In genomic region chr7:81875372-81875771, GRCm38 (mm10) we compare ENCODE assay signal across 18 mouse cellular contexts. TPM values are rescaled to one million over a fixed set of nuclear protein-coding genes. Genes with fewer than 3 reads are reported as not detected.
DNase-seq lines count a peak whose midpoint lies in the region; ATAC-seq and TF ChIP-seq lines count a peak whose summit lies in the region.
"Had no signal": no experiment of that assay in that cellular context is flagged by ENCODE, and none has a peak within 500 bp of the region (broad histone marks: within the 10 kb centered on the region; RNA-seq: fewer than 3 reads in every experiment).

No protein-coding gene starts in this region.

- no peak for DNase-seq in heart, adult 18-20 months
- DNase-seq in lung, postnatal 0 days (ENCODE audit: low spot score): peak; percentile 40
- DNase-seq in lung, adult 2 months: no peak
- peak; percentile 12 for DNase-seq in adipocyte (ENCODE audit: low spot score)
- DNase-seq in brain, embryonic 14.5 days (ENCODE audit: low read depth): peak; percentile 30
- DNase-seq in layer of hippocampus, adult 9-10 months (ENCODE audit: low spot score): no peak
- DNase-seq in thymus, postnatal 25 days: no peak
- DNase-seq: cerebellum, adult 2 months; gastrocnemius, postnatal 36 days; layer of hippocampus, postnatal 36 days; liver had no signal

- H3K9ac ChIP-seq in heart, embryonic 16.5 days (ENCODE audit: low read length): no peak overlapping the region
- H3K9ac ChIP-seq in lung, postnatal 0 days (replicated peaks; ENCODE audit: low read depth): no peak overlapping the region
- H3K9ac ChIP-seq: forebrain, embryonic 15.5 days; heart, embryonic 15.5 days; lung, embryonic 15.5 days had no signal

- TF ChIP-seq EP300 in lung, postnatal 0 days (IDR thresholded peaks at IDR 0.05): no peak

- H3K4me2 ChIP-seq in heart, embryonic 16.5 days (ENCODE audit: low read depth, low read length): no peak overlapping the region
- H3K4me2 ChIP-seq in lung, postnatal 0 days (replicated peaks; ENCODE audit: low read depth, low read length): no peak overlapping the region
- H3K4me2 ChIP-seq: forebrain, embryonic 15.5 days; heart, embryonic 15.5 days; lung, embryonic 15.5 days had no signal

- H3K4me1 ChIP-seq in heart, embryonic 16.5 days (ENCODE audit: control insufficient read depth, insufficient read depth, low read length): peaks cover 8% of the 10 kb centered on the region
- no peaks in the 10 kb centered on the region for H3K4me1 ChIP-seq in lung, postnatal 0 days (ENCODE audit: insufficient read depth, low read depth, low read length)
- peaks cover 4% of the 10 kb centered on the region; the same call in 1 of the 2 replicates for H3K4me1 ChIP-seq in lung, adult 2 months (ENCODE audit: control insufficient read depth, insufficient read depth, low read length)
- H3K4me1 ChIP-seq: forebrain, embryonic 15.5 days had no signal

- no peaks in the 10 kb centered on the region for H3K9me3 ChIP-seq in heart, embryonic 16.5 days (replicated peaks; ENCODE audit: control insufficient read depth, low read length)
- H3K9me3 ChIP-seq in lung, postnatal 0 days (ENCODE audit: low read length): no peaks in the 10 kb centered on the region
- H3K9me3 ChIP-seq: forebrain, embryonic 15.5 days; heart, embryonic 15.5 days; lung, embryonic 15.5 days; megakaryocyte, embryonic 14.5 days had no signal

- WGBS in heart, embryonic 16.5 days: 47% methylated on average over 9 of the region's 9 CpGs
- 39% methylated on average over 9 of the region's 9 CpGs for WGBS in lung, postnatal 0 days
- WGBS in lung, adult 2 months: 44% methylated on average over 9 of the region's 9 CpGs

- TF ChIP-seq CTCF in lung, postnatal 0 days (IDR thresholded peaks at IDR 0.05): no peak
- TF ChIP-seq CTCF in lung, adult 2 months (IDR thresholded peaks at IDR 0.05; ENCODE audit: insufficient read depth, low read length): no peak
- TF ChIP-seq CTCF in brain, embryonic 14.5 days (IDR thresholded peaks at IDR 0.05; ENCODE audit: borderline replicate concordance, extremely low read depth, insufficient read depth, insufficient read length): no peak

- no peak for ATAC-seq in heart, embryonic 16.5 days (replicated peaks; ENCODE audit: extremely low read depth, insufficient read depth, low FRiP score)
- peak; percentile 58 for ATAC-seq in lung, postnatal 0 days

- H3K36me3 ChIP-seq in heart, embryonic 16.5 days (ENCODE audit: control insufficient read depth, insufficient read depth): peaks cover 8% of the 10 kb centered on the region
- H3K36me3 ChIP-seq in lung, postnatal 0 days (ENCODE audit: insufficient read depth, low read length): no peaks in the 10 kb centered on the region
- H3K36me3 ChIP-seq: forebrain, embryonic 15.5 days; lung, embryonic 15.5 days had no signal

- H3K4me3 ChIP-seq in heart, embryonic 16.5 days (ENCODE audit: low read length): no peak overlapping the region
- H3K4me3 ChIP-seq in lung, postnatal 0 days (ENCODE audit: low read depth, low read length): no peak overlapping the region
- no peak overlapping the region for H3K4me3 ChIP-seq in lung, adult 2 months (replicated peaks; ENCODE audit: extremely low read depth, low read depth, low read length)
- H3K4me3 ChIP-seq: forebrain, embryonic 15.5 days; heart, embryonic 15.5 days; lung, embryonic 15.5 days; megakaryocyte, embryonic 14.5 days had no signal

- H3K27ac ChIP-seq in heart, embryonic 16.5 days (ENCODE audit: low read length): 0 out of 2 replicates have a peak overlapping the region, but pooled peaks have one; percentile 8
- H3K27ac ChIP-seq in lung, postnatal 0 days (ENCODE audit: low read length): no peak overlapping the region
- H3K27ac ChIP-seq: forebrain, embryonic 15.5 days; heart, embryonic 15.5 days; lung, embryonic 15.5 days had no signal

- TF ChIP-seq POLR2A in lung, adult 2 months (IDR thresholded peaks at IDR 0.05; ENCODE audit: borderline replicate concordance, extremely low read depth, low read depth, low read length): no peak
- no peak for TF ChIP-seq POLR2A in brain, embryonic 14.5 days (IDR thresholded peaks at IDR 0.05; ENCODE audit: borderline replicate concordance, extremely low read depth, insufficient read depth, insufficient read length, poor library complexity, severe bottlenecking)

- H3K27me3 ChIP-seq in heart, embryonic 16.5 days (ENCODE audit: control insufficient read depth, insufficient read depth, low read length): no peaks in the 10 kb centered on the region
- no peaks in the 10 kb centered on the region for H3K27me3 ChIP-seq in lung, postnatal 0 days (replicated peaks; ENCODE audit: insufficient read depth, low read length)
- H3K27me3 ChIP-seq: forebrain, embryonic 15.5 days; heart, embryonic 15.5 days; lung, embryonic 15.5 days had no signal

RNA-seq across cellular contexts. Expression of gene Tm6sf1, which starts 16.6 kb away (rescaled TPM):
- 35.6 and 44.4 TPM in 2 replicates for polyA plus RNA-seq in heart, embryonic 16.5 days (2015; fragmentation: Nextera tagmentation; extraction: Ambion mirVana)
- total RNA-seq in heart, adult 18-20 months (2021): 10 to 100 TPM; 10.7 to 12.3 TPM
- 12.8 and 14.4 TPM in 2 replicates for polyA plus RNA-seq in lung, postnatal 0 days (2015; fragmentation: Nextera tagmentation; extraction: Ambion mirVana)
- 74.5 and 82.3 TPM in 2 replicates for polyA plus RNA-seq in lung, adult 2 months (2012; rRNA removed)
- polyA plus RNA-seq in brain, embryonic 14.5 days (2012; rRNA removed): 16.7 and 19.0 TPM in 2 replicates

RNA-seq across cellular contexts. Expression of gene Gm10160, which starts 19.8 kb away (rescaled TPM):
- polyA plus RNA-seq in heart, embryonic 16.5 days (2015; fragmentation: Nextera tagmentation; extraction: Ambion mirVana): not detected in 2 replicates
- total RNA-seq in heart, adult 18-20 months (2021): not detected
- polyA plus RNA-seq in lung, postnatal 0 days (2015; fragmentation: Nextera tagmentation; extraction: Ambion mirVana): not detected in 2 replicates
- not detected in 2 replicates for polyA plus RNA-seq in lung, adult 2 months (2012; rRNA removed)
- polyA plus RNA-seq in brain, embryonic 14.5 days (2012; rRNA removed): not detected in 2 replicates
- total RNA-seq: gastrocnemius, postnatal 36 days; layer of hippocampus, postnatal 36 days; monocyte, adult 5-6 weeks had no signal
- polyA plus RNA-seq: cerebellum, adult 2 months; cortical plate, adult 2 months; forebrain, embryonic 15.5 days; heart, embryonic 15.5 days; lung, embryonic 15.5 days had no signal

RNA-seq across cellular contexts. Expression of gene Btbd1, which starts 46.1 kb away (rescaled TPM):
- 86.7 and 87.0 TPM in 2 replicates for polyA plus RNA-seq in heart, embryonic 16.5 days (2015; fragmentation: Nextera tagmentation; extraction: Ambion mirVana)
- 100 to 1,000 TPM; 134 to 141 TPM for total RNA-seq in heart, adult 18-20 months (2021)
- 51.8 and 54.3 TPM in 2 replicates for polyA plus RNA-seq in lung, postnatal 0 days (2015; fragmentation: Nextera tagmentation; extraction: Ambion mirVana)
- polyA plus RNA-seq in lung, adult 2 months (2012; rRNA removed): 27.4 and 28.7 TPM in 2 replicates
- polyA plus RNA-seq in brain, embryonic 14.5 days (2012; rRNA removed): 79.3 and 82.9 TPM in 2 replicates

RNA-seq across cellular contexts. Expression of gene Hdgfl3, which starts 58.9 kb away (rescaled TPM):
- 9.7 and 9.9 TPM in 2 replicates for polyA plus RNA-seq in heart, embryonic 16.5 days (2015; fragmentation: Nextera tagmentation; extraction: Ambion mirVana)
- total RNA-seq in heart, adult 18-20 months (2021): 1 to 10 TPM; 7.2 to 9.2 TPM
- 6.1 and 6.4 TPM in 2 replicates for polyA plus RNA-seq in lung, postnatal 0 days (2015; fragmentation: Nextera tagmentation; extraction: Ambion mirVana)
- 3.5 and 3.6 TPM in 2 replicates for polyA plus RNA-seq in lung, adult 2 months (2012; rRNA removed)
- 57.6 and 82.6 TPM in 2 replicates for polyA plus RNA-seq in brain, embryonic 14.5 days (2012; rRNA removed)

Comparison
In these comparisons a context has a peak if more than half of its experiments do, and no peak if none do; other contexts are left out.
1. DNase-seq: peak in lung, postnatal 0 days (single experiment), adipocyte (single experiment) and brain, embryonic 14.5 days (single experiment); none in heart, adult 18-20 months (0 of 2), lung, adult 2 months (single experiment), layer of hippocampus, adult 9-10 months (single experiment) and thymus, postnatal 25 days (single experiment).